Mouse (Mus musculus): ENCODE results near the gene Rpl19.

Gene Rpl19

GRCm38 (mm10) chr11:98026570-98027296 lies at the start of gene Rpl19:
Gene Rpl19, plus strand, starts transcription at chr11:98026710.
- DNase-seq (ENCODE audit: low spot score) = peak; percentile 87

GRCm38 (mm10) chr11:97977797-97978196 lies 48.7 kb upstream of the Rpl19 start:
- no peak for DNase-seq (ENCODE audit: low spot score)

GRCm38 (mm10) chr11:97978392-97978791 lies 48.1 kb upstream of the Rpl19 start:
- no peak for DNase-seq (ENCODE audit: low spot score)

GRCm38 (mm10) chr11:97979824-97980495 lies 46.5 kb upstream of the Rpl19 start:
- no peak for DNase-seq (ENCODE audit: low spot score)

- DNase-seq (ENCODE audit: low spot score) = no peak
Observed at GRCm38 (mm10) chr11:97980531-97980966, 46.0 kb upstream of the Rpl19 start.

GRCm38 (mm10) chr11:97982721-97983120 lies 43.8 kb upstream of the Rpl19 start:
- DNase-seq (ENCODE audit: low spot score) = no peak

- DNase-seq (ENCODE audit: low spot score) = no peak
Observed at GRCm38 (mm10) chr11:97983506-97983905, 43.0 kb upstream of the Rpl19 start.

GRCm38 (mm10) chr11:97983983-97984382 lies 42.5 kb upstream of the Rpl19 start:
- DNase-seq (ENCODE audit: low spot score) = no peak

- peak; percentile 31 for DNase-seq (ENCODE audit: low spot score)
Observed at GRCm38 (mm10) chr11:97985727-97986677, 40.5 kb upstream of the Rpl19 start, which contains the start of gene Plxdc1. Gene Plxdc1, minus strand, starts transcription at chr11:97986444.

GRCm38 (mm10) chr11:97986738-97987465 lies 39.6 kb upstream of the Rpl19 start:
- no peak for DNase-seq (ENCODE audit: low spot score)

- peak; percentile 91 for DNase-seq (ENCODE audit: low spot score)
Observed at GRCm38 (mm10) chr11:97987551-97988526, 38.7 kb upstream of the Rpl19 start.

GRCm38 (mm10) chr11:97988530-97989096 lies 37.9 kb upstream of the Rpl19 start:
- DNase-seq (ENCODE audit: low spot score) = peak; percentile 84

GRCm38 (mm10) chr11:97994539-97995100 lies 31.9 kb upstream of the Rpl19 start:
- peak; percentile 76 for DNase-seq (ENCODE audit: low spot score)

- DNase-seq (ENCODE audit: low spot score) = peak; percentile 48
Observed at GRCm38 (mm10) chr11:97995564-97996288, 30.8 kb upstream of the Rpl19 start, which contains the start of gene Arl5c. Gene Arl5c, minus strand, starts transcription at chr11:97996181.

GRCm38 (mm10) chr11:97996691-97997090 lies 29.8 kb upstream of the Rpl19 start:
- no peak for DNase-seq (ENCODE audit: low spot score)

- DNase-seq (ENCODE audit: low spot score) = no peak
Observed at GRCm38 (mm10) chr11:97997387-97997960, 29.0 kb upstream of the Rpl19 start.

- no peak for DNase-seq (ENCODE audit: low spot score)
Observed at GRCm38 (mm10) chr11:97998074-97998793, 28.3 kb upstream of the Rpl19 start.

Measured in spleen, adult 12 weeks (tissue).